ENCODE assay signal across 8 mouse cellular contexts in genomic region chr11:89186911-89187621, GRCm38 (mm10).
A peak's percentile ranks its signal among the peaks of the same experiment; 100 is the strongest.
DNase-seq lines count a peak whose midpoint lies in the region; ATAC-seq lines count a peak whose summit lies in the region.

No protein-coding gene starts in this region.

- no peaks in the 10 kb centered on the region for H3K36me3 ChIP-seq in embryonic facial prominence, embryonic 10.5 days (replicated peaks)
- H3K36me3 ChIP-seq in midbrain, embryonic 10.5 days: no peaks in the 10 kb centered on the region
- no peaks in the 10 kb centered on the region for H3K36me3 ChIP-seq in stomach, embryonic 15.5 days

- ATAC-seq in stomach, embryonic 15.5 days (ENCODE audit: insufficient read depth, low FRiP score, low read depth): peak; percentile 88
- ATAC-seq in activated CD4-positive, CD25-positive, alpha-beta regulatory T cell, adult 4 months: no peak

- intact Hi-C loops in left cerebral cortex, postnatal 10 days (cut with DNase I): no loop called here

- H3K27me3 ChIP-seq in embryonic facial prominence, embryonic 10.5 days (replicated peaks; ENCODE audit: low read depth, poor library complexity, severe bottlenecking): peaks cover 32% of the 10 kb centered on the region
- H3K27me3 ChIP-seq in midbrain, embryonic 10.5 days (ENCODE audit: low read depth, poor library complexity, severe bottlenecking): peaks cover 34% of the 10 kb centered on the region
- H3K27me3 ChIP-seq in stomach, embryonic 15.5 days (replicated peaks): no peaks in the 10 kb centered on the region

- DNase-seq in adrenal gland, adult 8-10 months: peak; percentile 70
- DNase-seq in embryonic facial prominence, embryonic 10.5 days (ENCODE audit: low spot score): peak; percentile 83
- peak; percentile 74 to 80 for DNase-seq in gastrocnemius, postnatal 4 days (ENCODE audit: low spot score in 2 of 2)
- peak; percentile 24 for DNase-seq in hindlimb bud, embryonic 11.5 days (ENCODE audit: extremely low spot score, low read depth, low spot score)
- DNase-seq in left cerebral cortex, postnatal 10 days (ENCODE audit: extremely low spot score in 1 of 2, low spot score in 2 of 2): peak; percentile 27 to 86
- DNase-seq in midbrain, embryonic 10.5 days (ENCODE audit: low spot score): peak; percentile 76

- H3K4me3 ChIP-seq in embryonic facial prominence, embryonic 10.5 days: peak overlapping the region; percentile 50
- peak overlapping the region; percentile 46 for H3K4me3 ChIP-seq in midbrain, embryonic 10.5 days
- H3K4me3 ChIP-seq in stomach, embryonic 15.5 days (replicated peaks): no peak overlapping the region; the same call in 1 of the 2 replicates

- H3K4me1 ChIP-seq in embryonic facial prominence, embryonic 10.5 days: peaks cover 15% of the 10 kb centered on the region
- H3K4me1 ChIP-seq in midbrain, embryonic 10.5 days: peaks cover 17% of the 10 kb centered on the region
- H3K4me1 ChIP-seq in stomach, embryonic 15.5 days: peaks cover 24% of the 10 kb centered on the region

- no peaks in the 10 kb centered on the region for H3K9me3 ChIP-seq in embryonic facial prominence, embryonic 10.5 days
- H3K9me3 ChIP-seq in midbrain, embryonic 10.5 days (replicated peaks): no peaks in the 10 kb centered on the region
- H3K9me3 ChIP-seq in stomach, embryonic 15.5 days: no peaks in the 10 kb centered on the region

- H3K27ac ChIP-seq in embryonic facial prominence, embryonic 10.5 days (replicated peaks): peak overlapping the region; percentile 75
- H3K27ac ChIP-seq in midbrain, embryonic 10.5 days (replicated peaks): peak overlapping the region; percentile 79
- H3K27ac ChIP-seq in stomach, embryonic 15.5 days: peak overlapping the region; percentile 49

- H3K4me2 ChIP-seq in stomach, embryonic 15.5 days: peak overlapping the region; percentile 42

- WGBS in embryonic facial prominence, embryonic 10.5 days: 7% methylated on average over 26 of the region's 26 CpGs
- 10% methylated on average over 26 of the region's 26 CpGs for WGBS in midbrain, embryonic 10.5 days
- WGBS in stomach, embryonic 15.5 days: 7% methylated on average over 26 of the region's 26 CpGs

- H3K9ac ChIP-seq in stomach, embryonic 15.5 days: no peak overlapping the region

Comparison
In these comparisons a context has a peak if more than half of its experiments do, and no peak if none do; other contexts are left out.
1. DNase-seq: peak in every context shown above with its lines; median percentile 83 in embryonic facial prominence, embryonic 10.5 days; 77 in gastrocnemius, postnatal 4 days; 76 in midbrain, embryonic 10.5 days; 70 in adrenal gland, adult 8-10 months; 56 in left cerebral cortex, postnatal 10 days; 24 in hindlimb bud, embryonic 11.5 days.